Mouse (Mus musculus): ENCODE measurements around the gene Slc18b1.

- TF ChIP-seq CTCF (IDR thresholded peaks at IDR 0.05; ENCODE audit: control insufficient read depth, insufficient read depth, insufficient read length) = no peak
- no peak for TF ChIP-seq CEBPB (IDR thresholded peaks at IDR 0.05; ENCODE audit: low read depth)
- no peak for TF ChIP-seq MAX (IDR thresholded peaks at IDR 0.05)
These were observed 15.6 kb downstream of the Slc18b1 start for GRCm38 (mm10) chr10:23812438-23812759.

Measured in C2C12 (cell line).